Mouse (Mus musculus): ENCODE measurements around the gene Mmp20. TPM values are rescaled to one million over a fixed set of nuclear protein-coding genes. Genes with fewer than 3 reads are reported as not detected.
A peak's percentile ranks its signal among the peaks of the same experiment; 100 is the strongest.

Gene Mmp20
- total RNA-seq (2021), result not detected
- long read RNA-seq, experiment 1, result 0 reads
- long read RNA-seq, experiment 2, result 0 reads

DNA sequence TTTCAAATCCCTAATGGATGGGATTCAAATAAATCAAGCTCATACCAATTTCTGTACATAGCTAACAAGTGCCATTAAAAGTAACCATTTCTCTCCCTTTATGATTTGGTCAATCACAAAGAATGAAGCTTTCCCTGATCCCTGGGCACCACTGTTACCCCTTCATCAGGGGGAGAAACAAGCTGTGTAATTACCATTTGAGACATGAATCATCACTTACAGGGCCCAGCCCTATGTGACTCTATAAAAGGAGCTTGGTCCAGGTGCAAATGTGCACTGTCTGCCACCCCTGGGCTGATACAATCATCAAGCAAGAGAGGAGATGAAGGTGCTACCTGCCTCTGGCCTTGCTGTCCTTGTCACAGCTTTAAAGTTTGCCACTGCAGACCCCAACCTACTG, at the start of gene Mmp20:
TSS of gene Mmp20 (plus strand) at position 301 of the 400 bp plus-strand sequence.
- H3K4me3 ChIP-seq, result no peak within 1 kb of the TSS
- no peak for TF ChIP-seq CTCF (conservative IDR thresholded peaks at IDR 0.05)
- H3K27ac ChIP-seq, result no peak within 1 kb of the TSS
- no peak for DNase-seq (ENCODE audit: low spot score in 2 of 2)

DNA sequence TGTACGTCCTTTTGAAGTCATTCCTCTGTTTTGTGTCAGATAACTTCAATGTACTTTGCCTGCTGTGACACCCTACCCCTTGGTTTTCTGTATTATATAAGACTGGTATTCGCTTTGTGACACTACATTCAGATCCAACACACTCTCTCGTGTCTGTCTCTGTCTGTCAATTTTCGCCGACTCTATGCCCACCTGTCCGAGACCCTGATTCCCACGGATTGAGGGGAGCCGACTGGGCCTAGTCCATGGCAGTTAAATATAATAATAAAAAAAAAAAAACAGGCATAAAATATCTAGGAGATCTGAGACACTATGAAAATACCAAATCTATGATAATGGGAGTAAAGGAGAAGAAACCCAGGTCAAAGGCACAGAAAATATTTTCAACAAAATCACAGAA, 38.0 kb upstream of the Mmp20 start:
- no peak for DNase-seq (ENCODE audit: low spot score in 2 of 2)
- Histone ChIP-seq H3K4me3 (no peak overlapping the region), H3K27ac (no peak overlapping the region)
- no peak for TF ChIP-seq CTCF (conservative IDR thresholded peaks at IDR 0.05)

DNA sequence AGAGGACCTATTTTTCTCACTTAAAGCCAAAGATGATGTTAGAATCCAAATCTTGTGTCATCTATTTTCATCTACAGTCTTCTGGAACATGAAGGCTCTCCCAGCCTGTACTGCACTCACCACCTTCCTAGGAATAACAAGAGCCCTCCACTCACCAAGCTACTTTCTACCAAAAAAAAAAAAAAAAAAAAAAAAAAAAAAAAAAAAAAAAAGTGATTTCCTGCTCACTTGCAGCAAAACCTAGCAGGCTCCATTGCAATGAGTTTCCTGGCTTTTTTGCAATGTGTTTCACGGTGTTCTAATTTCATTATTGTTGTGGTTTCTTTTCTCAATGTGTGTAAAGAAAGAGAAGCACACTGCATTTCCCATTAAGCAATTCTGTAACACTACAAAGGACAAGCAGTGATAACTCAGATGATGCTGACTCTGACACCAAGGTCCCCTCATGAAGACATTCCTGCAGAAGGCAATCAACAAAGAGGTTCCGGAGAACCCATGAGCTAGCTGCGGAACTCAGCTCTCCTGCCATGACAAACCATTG, 34.7 kb upstream of the Mmp20 start:
- Histone ChIP-seq H3K4me3 (no peak overlapping the region), H3K27ac (no peak overlapping the region)
- TF ChIP-seq CTCF (conservative IDR thresholded peaks at IDR 0.05), result no peak
- no peak for DNase-seq (ENCODE audit: low spot score in 2 of 2)

DNA sequence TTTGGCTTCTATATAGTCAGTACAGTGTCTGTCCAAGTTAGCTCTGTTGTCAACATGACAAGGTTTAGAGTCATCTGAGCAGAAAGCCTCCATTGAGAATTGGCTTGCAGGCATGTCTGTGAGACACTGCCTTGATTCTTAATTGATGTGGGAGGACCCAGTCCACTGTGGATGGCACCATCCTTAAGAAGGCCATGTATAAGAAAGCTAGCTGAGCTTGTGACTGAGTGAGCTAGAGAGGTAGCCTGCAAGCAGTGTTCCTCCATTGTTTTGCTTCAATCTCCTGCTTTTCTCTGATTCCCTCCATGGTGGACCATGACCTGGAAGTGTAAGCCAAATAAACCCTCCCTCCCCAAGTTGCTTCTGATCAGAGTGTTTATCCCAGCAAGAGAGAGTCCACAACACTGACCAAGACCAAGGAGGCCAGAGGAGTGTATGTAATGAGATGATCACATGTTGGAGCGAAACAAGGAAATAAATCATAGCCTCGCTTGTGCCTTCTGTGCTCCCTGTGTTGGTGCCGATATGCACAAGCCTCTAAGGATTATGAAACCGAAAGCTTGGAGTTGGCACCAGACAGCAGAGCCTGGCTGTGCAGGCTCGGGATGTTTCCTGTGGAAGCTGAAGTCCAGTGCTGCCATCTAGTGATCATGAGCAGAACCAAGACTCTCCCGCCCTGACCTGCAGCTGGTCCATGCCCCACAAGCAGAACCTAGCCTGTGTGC, 33.1 kb upstream of the Mmp20 start:
- TF ChIP-seq CTCF (conservative IDR thresholded peaks at IDR 0.05), result peak; percentile 93
- peak overlapping the region; percentile 49 for H3K4me3 ChIP-seq
- peak; percentile 80 to 85 for DNase-seq (ENCODE audit: low spot score in 2 of 2)
- H3K27ac ChIP-seq, result peak overlapping the region; percentile 90

DNA sequence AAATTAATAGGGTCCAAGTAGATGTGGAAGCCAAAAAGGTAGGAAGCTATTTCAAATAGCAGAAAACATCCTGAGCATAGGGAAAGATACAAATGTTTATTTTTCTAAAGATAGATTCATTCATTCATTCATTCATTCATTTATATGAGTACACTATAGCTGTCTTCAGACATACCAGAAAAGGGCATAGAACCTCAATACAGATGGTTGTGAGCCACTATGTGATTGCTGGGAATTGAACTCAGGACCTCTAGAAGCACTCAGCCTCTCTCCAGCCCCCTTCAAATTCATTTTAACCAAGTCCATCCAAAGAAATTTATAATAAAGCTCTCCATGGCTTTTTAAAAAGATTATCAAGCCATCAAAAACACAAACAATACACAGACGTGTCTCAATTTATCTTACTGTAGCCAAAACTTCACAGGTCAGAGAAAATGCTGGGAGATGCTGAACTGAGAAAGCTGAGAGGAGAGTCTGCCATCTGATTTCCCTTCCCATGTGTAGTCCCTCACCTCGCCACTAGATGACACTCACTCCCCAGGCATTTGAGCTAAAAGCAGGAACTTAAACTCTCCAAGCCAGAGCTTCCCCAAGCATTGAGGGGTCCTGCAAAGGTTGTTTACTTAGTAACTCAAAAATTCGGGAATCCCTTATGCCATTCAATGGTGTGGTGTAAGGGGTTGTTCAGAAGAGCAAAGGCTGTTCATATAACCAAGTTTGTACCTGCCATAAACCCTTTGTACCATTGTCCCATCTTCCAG, 24.9 kb upstream of the Mmp20 start:
- DNase-seq (ENCODE audit: low spot score in 2 of 2), result peak; percentile 50 to 75
- H3K4me3 ChIP-seq, result no peak overlapping the region
- H3K27ac ChIP-seq, result no peak overlapping the region
- peak; percentile 99 for TF ChIP-seq CTCF (conservative IDR thresholded peaks at IDR 0.05)

DNA sequence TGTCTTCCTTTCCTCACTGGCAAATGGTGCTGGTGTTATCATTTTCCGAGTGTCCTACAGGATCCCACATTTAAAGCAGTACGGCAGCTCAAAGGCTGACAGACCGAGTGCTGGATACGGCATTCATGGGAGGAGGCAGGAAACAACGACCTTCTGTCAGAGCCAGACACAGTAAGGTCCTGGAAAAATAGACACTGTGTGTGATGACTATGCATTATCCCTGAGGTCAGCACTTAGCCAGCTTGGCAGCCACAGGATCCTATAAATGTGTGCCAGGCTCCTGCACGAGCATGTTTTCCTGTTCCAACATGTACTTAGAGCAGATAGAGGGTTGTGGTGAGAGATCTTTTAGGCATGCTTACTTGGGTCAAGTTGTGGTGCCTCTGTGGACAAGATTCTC, 24.0 kb upstream of the Mmp20 start:
- H3K4me3 ChIP-seq, result no peak overlapping the region
- TF ChIP-seq CTCF (conservative IDR thresholded peaks at IDR 0.05), result no peak
- no peak for DNase-seq (ENCODE audit: low spot score in 2 of 2)
- no peak overlapping the region for H3K27ac ChIP-seq

DNA sequence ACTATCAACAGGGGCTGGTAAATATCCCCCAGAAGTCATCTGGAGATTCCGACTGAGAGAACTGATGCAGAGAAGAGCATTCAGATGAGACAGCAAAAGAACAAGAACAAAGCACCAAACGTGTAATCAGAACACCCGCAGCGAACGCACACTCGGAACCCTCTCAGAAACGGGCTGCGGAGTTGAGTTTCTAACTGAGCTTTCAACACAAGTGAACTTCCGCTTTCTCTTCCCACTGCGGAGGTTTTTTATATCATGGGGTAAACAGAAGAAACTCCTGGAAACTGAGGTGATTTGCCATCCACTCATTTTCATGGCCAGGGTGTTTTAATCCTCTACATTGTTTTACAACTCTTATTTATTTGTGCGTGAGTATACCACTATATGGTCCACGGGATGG, 22.4 kb upstream of the Mmp20 start:
- Histone ChIP-seq H3K4me3 (no peak overlapping the region), H3K27ac (no peak overlapping the region)
- no peak for TF ChIP-seq CTCF (conservative IDR thresholded peaks at IDR 0.05)
- DNase-seq (ENCODE audit: low spot score in 2 of 2), result no peak

DNA sequence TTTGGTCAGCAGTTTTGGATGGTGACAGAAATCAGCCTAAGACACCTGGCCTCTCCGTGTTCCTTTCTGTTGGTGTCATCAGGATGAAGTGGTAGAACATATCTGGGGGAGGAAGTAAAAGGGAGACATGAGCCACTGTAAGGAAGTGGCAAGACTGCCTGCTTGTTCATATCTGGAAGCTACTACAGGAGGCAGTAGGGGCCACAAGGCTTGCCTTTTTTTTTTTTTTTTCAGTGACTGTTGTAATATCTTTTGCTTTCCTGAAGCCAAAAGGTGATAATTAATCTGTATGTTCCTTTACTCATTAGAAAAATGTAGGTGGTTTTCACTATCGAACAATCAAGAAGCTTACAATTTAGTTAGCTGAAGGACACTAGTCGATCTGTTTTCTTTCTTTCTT, 5.4 kb upstream of the Mmp20 start:
- no peak for TF ChIP-seq CTCF (conservative IDR thresholded peaks at IDR 0.05)
- DNase-seq (ENCODE audit: low spot score in 2 of 2), result no peak
- Histone ChIP-seq H3K27ac (no peak overlapping the region), H3K4me3 (no peak overlapping the region)

DNA sequence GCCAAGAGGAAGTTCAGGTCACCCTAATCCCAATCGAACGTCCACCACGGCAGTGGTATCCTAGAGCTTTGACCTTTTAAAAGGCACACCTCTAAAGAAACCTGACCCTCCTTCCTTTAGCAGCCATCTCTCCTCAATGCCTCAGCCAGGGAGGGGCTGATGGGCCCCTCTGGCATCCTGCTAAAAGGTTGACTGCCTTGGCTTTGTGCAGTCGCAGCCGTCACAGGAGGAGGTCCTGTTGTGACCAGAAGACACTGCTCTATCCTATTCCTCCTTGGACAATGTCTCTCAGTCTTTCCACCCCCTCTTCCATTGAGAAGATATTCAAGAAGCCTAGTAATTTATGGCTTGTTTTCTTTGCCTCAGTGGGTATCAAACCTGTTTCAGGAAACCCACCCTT, 5.9 kb downstream of the Mmp20 start:
- Histone ChIP-seq H3K27ac (no peak overlapping the region), H3K4me3 (no peak overlapping the region)
- TF ChIP-seq CTCF (conservative IDR thresholded peaks at IDR 0.05), result no peak
- no peak for DNase-seq (ENCODE audit: low spot score in 2 of 2)

DNA sequence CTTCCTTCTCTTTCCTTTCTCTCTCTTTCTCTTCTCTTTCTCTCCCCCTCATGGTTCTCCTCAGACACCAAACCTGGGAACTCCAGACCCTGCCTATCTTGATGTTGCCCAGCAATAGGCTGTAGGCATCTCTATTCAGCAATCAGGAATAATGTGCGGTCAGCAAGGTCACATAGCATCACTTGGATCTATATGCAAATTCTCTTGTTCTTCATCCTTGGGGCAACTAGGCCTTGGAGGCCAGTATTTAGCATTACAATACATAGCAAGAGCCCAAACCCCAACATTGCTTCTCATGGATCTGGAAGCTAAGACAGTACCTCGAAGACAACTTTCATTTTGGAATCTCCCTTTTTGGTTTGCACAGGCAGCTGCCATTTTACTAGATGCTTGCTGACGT, 19.9 kb downstream of the Mmp20 start:
- no peak for TF ChIP-seq CTCF (conservative IDR thresholded peaks at IDR 0.05)
- Histone ChIP-seq H3K27ac (no peak overlapping the region), H3K4me3 (no peak overlapping the region)
- no peak for DNase-seq (ENCODE audit: low spot score in 2 of 2)

DNA sequence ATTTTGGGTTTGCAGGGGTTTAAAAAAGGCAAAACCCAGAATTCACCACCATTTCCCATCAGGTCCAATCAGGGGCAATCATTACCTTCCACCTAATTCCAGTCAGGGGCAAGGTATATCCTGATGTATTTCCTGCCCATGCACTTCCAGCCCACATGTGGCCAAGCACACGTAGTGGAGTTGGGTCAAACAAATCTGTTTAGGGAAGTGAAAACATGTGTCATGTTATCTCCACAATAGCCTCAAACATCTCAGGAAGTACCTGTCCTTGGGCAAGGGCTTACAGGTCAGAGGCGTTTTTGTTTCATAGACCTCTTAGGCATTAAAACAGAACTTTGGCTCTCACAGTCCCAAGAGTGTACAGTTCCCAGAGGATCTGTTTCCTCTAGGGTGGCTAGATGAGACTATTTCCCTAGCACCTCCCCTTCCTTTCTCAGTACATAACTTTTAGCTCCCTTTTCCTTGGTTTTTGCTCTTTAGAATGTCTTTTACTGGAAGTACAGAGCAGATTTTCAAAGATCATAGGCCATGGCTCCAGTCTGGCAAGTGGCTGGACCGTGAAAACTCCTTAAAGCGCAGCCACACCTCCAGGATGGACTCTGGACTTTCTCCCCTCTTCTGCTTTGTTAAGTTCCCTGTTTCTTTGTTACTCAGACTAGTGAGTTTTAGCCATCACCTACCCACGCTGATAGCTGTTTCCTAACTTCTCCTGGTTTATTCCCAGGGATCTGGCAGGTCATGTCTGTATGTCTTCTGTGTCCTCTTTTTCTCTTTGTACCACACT, 22.6 kb downstream of the Mmp20 start:
- Histone ChIP-seq H3K27ac (no peak overlapping the region), H3K4me3 (no peak overlapping the region)
- no peak for DNase-seq (ENCODE audit: low spot score in 2 of 2)
- TF ChIP-seq CTCF (conservative IDR thresholded peaks at IDR 0.05), result no peak

DNA sequence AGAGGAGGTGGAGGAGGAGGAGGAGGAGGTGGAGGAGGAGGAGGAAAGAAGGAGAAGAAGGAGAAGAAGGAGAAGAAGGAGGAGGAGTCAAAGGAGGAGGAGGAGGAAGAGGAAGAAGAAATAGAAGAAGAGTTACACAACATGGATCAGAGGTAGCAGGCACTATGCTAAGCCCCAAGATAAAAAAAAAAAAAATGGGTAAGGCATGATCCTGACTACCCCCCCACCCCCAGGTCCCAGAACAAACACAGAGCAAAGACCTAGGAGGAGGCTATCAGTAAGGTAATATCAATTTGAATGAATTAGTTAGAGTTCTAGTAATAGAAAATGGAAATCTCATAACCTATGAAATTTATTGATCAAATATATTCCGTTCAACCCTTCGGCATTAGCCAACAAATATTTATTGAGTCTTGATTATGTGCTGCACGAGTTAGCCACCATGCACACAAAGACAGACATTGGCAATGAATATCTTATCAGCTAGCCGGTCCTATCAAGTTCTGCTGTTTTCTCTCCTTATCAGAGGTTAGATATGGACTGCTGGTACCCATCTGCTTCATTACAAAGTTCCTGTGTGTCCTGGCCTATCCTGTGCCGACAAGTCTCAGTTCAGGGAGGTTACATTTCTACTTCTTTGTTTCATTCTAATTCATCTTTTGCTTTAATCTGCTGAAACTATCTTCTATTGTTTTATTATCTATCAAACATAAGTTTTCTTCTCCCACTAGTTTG, 24.5 kb downstream of the Mmp20 start:
- no peak for DNase-seq (ENCODE audit: low spot score in 2 of 2)
- Histone ChIP-seq H3K27ac (no peak overlapping the region), H3K4me3 (no peak overlapping the region)
- no peak for TF ChIP-seq CTCF (conservative IDR thresholded peaks at IDR 0.05)
